Mouse (Mus musculus) gastrocnemius, postnatal 10 days (tissue): ENCODE results near the gene Maz. TPM values are rescaled to one million over a fixed set of nuclear protein-coding genes. Genes with fewer than 3 reads are reported as not detected.

Experiments
- microRNA-seq, 2 experiments: library from miRNA; unstranded; fragments of <30 nt; microRNA quantifications; one replicate each; pipeline ENCODE4 v1.2.0; 2021
- total RNA-seq, 2 experiments: library from RNA; stranded (reverse); gene quantifications; 2 replicates each; pipeline ENCODE4 v1.2.3; 2021

Gene Maz
- total RNA-seq, 2 experiments from 2014 or later: 75.6 to 92.8 TPM

Small RNA genes within 50 kb of the gene (microRNA-seq; reads per million reads assigned to microRNA genes)
- 0 reads per million in 2 experiments for gene Gm44343

Other genes with a start within 250 kb of the Maz start
- gene Tbx6, start 245.6 kb downstream of the Maz start, total RNA-seq: under 1 TPM; 0.38 to 0.75 TPM
- 10 to 100 TPM; 44.2 to 48.8 TPM for gene Ppp4c, start 234.5 kb downstream of the Maz start, total RNA-seq
- gene Fam57b, start 229.4 kb downstream of the Maz start, total RNA-seq: 10 to 100 TPM; 10.3 to 10.5 TPM
- gene 4930451I11Rik, start 195.4 kb downstream of the Maz start, total RNA-seq: not detected
- under 1 TPM; 0.14 to 0.68 TPM for gene Doc2a, start 179.6 kb downstream of the Maz start, total RNA-seq
- gene Hirip3, start 165.1 kb downstream of the Maz start, total RNA-seq: 10 to 100 TPM; 11.9 to 18.1 TPM
- gene Ino80e, start 164.7 kb downstream of the Maz start, total RNA-seq: 10 to 100 TPM; 18.6 to 23.6 TPM
- 10 to 100 TPM; 40.2 to 52.3 TPM for gene Taok2, start 142.3 kb downstream of the Maz start, total RNA-seq
- 10 to 100 TPM; 16.2 to 17.3 TPM for gene Tmem219, start 104.1 kb downstream of the Maz start, total RNA-seq
- gene Kctd13, start 98.2 kb downstream of the Maz start, total RNA-seq: 1 to 10 TPM; 3.7 to 5.0 TPM
- under 1 TPM in 1 of 2 experiments, not detected in 1; 0.35 TPM for gene Asphd1, start 77.5 kb downstream of the Maz start, total RNA-seq
- gene Sez6l2, start 76.5 kb downstream of the Maz start, total RNA-seq: 10 to 100 TPM in 1 of 2 experiments, 1 to 10 TPM in 1; 5.9 to 10.5 TPM
- gene Cdipt, start 51.1 kb downstream of the Maz start, total RNA-seq: 10 to 100 TPM; 38.3 to 39.9 TPM
- gene Cdiptos, start 50.9 kb downstream of the Maz start, total RNA-seq: under 1 TPM; 0.42 to 0.45 TPM
- 10 to 100 TPM; 23.3 to 28.3 TPM for gene Mvp, start 12.4 kb downstream of the Maz start, total RNA-seq
- 1 to 10 TPM in 1 of 2 experiments, not detected in 1; 1.5 TPM for gene Pagr1b, start 10.6 kb downstream of the Maz start, total RNA-seq
- gene Pagr1a, start 9.7 kb downstream of the Maz start, total RNA-seq: 1 to 10 TPM; 2.5 to 8.2 TPM
- 10 to 100 TPM; 17.5 to 23.1 TPM for gene Gm42742, start 5.9 kb downstream of the Maz start, total RNA-seq
- 1 to 10 TPM; 1.9 to 4.6 TPM for gene Prrt2, start 5.8 kb downstream of the Maz start, total RNA-seq
- gene Kif22, start 15.4 kb upstream of the Maz start, total RNA-seq: 10 to 100 TPM; 10.8 to 12.5 TPM
- not detected for gene Zg16, start 60.3 kb upstream of the Maz start, total RNA-seq
- 1 to 10 TPM in 1 of 2 experiments, under 1 TPM in 1; 0.59 to 2.1 TPM for gene AI467606, start 64.3 kb upstream of the Maz start, total RNA-seq
- gene Qprt, start 95.2 kb upstream of the Maz start, total RNA-seq: 1 to 10 TPM; 1.9 to 2.3 TPM
- under 1 TPM; 0.16 to 0.86 TPM for gene Spn, start 110.8 kb upstream of the Maz start, total RNA-seq
- gene Cd2bp2, start 169.0 kb upstream of the Maz start, total RNA-seq: 10 to 100 TPM; 36.7 to 41.1 TPM
- 10 to 100 TPM; 38.6 to 45.1 TPM for gene Tbc1d10b, start 181.4 kb upstream of the Maz start, total RNA-seq
- over 10,000 TPM; 46,059 to 51,168 TPM for gene Mylpf, start 181.9 kb upstream of the Maz start, total RNA-seq
- gene Zfp553, start 206.0 kb upstream of the Maz start, total RNA-seq: 1 to 10 TPM; 5.5 to 7.3 TPM
- 1 to 10 TPM; 6.9 to 7.5 TPM for gene Sept1, start 206.1 kb upstream of the Maz start, total RNA-seq
- 10 to 100 TPM; 18.6 to 20.9 TPM for gene Zfp771, start 217.2 kb upstream of the Maz start, total RNA-seq
- 10 to 100 TPM; 33.9 to 38.6 TPM for gene Dctpp1, start 233.7 kb upstream of the Maz start, total RNA-seq
- gene Sephs2, start 247.0 kb upstream of the Maz start, total RNA-seq: 10 to 100 TPM; 19.5 to 20.5 TPM